Mouse (Mus musculus): Measurements from ENCODE around the gene Ndufs7.
"Not testable (repeated sequence)": the region's sequence is repeated elsewhere in the genome, so short reads cannot be mapped to it uniquely, and the experiment has no call there.

Ndufs7 gene

GRCm38 (mm10) chr10:80248971-80249640, at the start of gene Ndufs7:
Gene Ndufs7 (plus strand): TSS chr10:80249121.
- peak; percentile 95 for DNase-seq (ENCODE audit: low spot score in 2 of 2)

- DNase-seq (ENCODE audit: low spot score in 2 of 2), result peak; percentile 69 to 81
These were observed 49.4 kb upstream of the Ndufs7 start for GRCm38 (mm10) chr10:80199440-80200008.

GRCm38 (mm10) chr10:80200485-80200884, 48.4 kb upstream of the Ndufs7 start:
- no peak for DNase-seq (ENCODE audit: low spot score in 2 of 2)

- no peak for DNase-seq (ENCODE audit: low spot score in 2 of 2)
These were observed 44.9 kb upstream of the Ndufs7 start for GRCm38 (mm10) chr10:80204055-80204454.

- DNase-seq (ENCODE audit: low spot score in 2 of 2), result no peak
These were observed 41.7 kb upstream of the Ndufs7 start for GRCm38 (mm10) chr10:80207201-80207600.

GRCm38 (mm10) chr10:80207676-80208075, 41.2 kb upstream of the Ndufs7 start:
- DNase-seq (ENCODE audit: low spot score in 2 of 2), result no peak

- no peak for DNase-seq (ENCODE audit: low spot score in 2 of 2)
These were observed 40.7 kb upstream of the Ndufs7 start for GRCm38 (mm10) chr10:80208248-80208647.

- no peak for DNase-seq (ENCODE audit: low spot score in 2 of 2)
These were observed 40.0 kb upstream of the Ndufs7 start for GRCm38 (mm10) chr10:80208841-80209371.

GRCm38 (mm10) chr10:80211547-80212103, 37.3 kb upstream of the Ndufs7 start:
- DNase-seq (ENCODE audit: low spot score in 2 of 2), result not testable (repeated sequence)

GRCm38 (mm10) chr10:80215048-80215772, 33.7 kb upstream of the Ndufs7 start:
- DNase-seq (ENCODE audit: low spot score in 2 of 2), result no peak

- no peak for DNase-seq (ENCODE audit: low spot score in 2 of 2)
These were observed 28.2 kb upstream of the Ndufs7 start for GRCm38 (mm10) chr10:80220676-80221075.

- DNase-seq (ENCODE audit: low spot score in 2 of 2), result not testable (repeated sequence)
These were observed 25.8 kb upstream of the Ndufs7 start for GRCm38 (mm10) chr10:80223137-80223536.

GRCm38 (mm10) chr10:80226071-80226415, 22.9 kb upstream of the Ndufs7 start:
- no peak for DNase-seq (ENCODE audit: low spot score in 2 of 2)

GRCm38 (mm10) chr10:80226416-80227165, 22.3 kb upstream of the Ndufs7 start, which contains the start of gene Mum1:
Gene Mum1 (plus strand): TSS chr10:80226434.
- DNase-seq (ENCODE audit: low spot score in 2 of 2), result peak; percentile 98 to 100

- DNase-seq (ENCODE audit: low spot score in 2 of 2), result no peak
These were observed 21.8 kb upstream of the Ndufs7 start for GRCm38 (mm10) chr10:80227166-80227539.

- no peak for DNase-seq (ENCODE audit: low spot score in 2 of 2)
These were observed 20.8 kb upstream of the Ndufs7 start for GRCm38 (mm10) chr10:80227877-80228775.

- DNase-seq (ENCODE audit: low spot score in 2 of 2), result no peak
These were observed 12.6 kb upstream of the Ndufs7 start for GRCm38 (mm10) chr10:80236145-80236825.

- DNase-seq (ENCODE audit: low spot score in 2 of 2), result no peak
These were observed 11.9 kb upstream of the Ndufs7 start for GRCm38 (mm10) chr10:80237020-80237419.

GRCm38 (mm10) chr10:80238306-80238705, 10.6 kb upstream of the Ndufs7 start:
- no peak for DNase-seq (ENCODE audit: low spot score in 2 of 2)

GRCm38 (mm10) chr10:80239791-80240190, 9.1 kb upstream of the Ndufs7 start:
- DNase-seq (ENCODE audit: low spot score in 2 of 2), result no peak
